Mouse (Mus musculus) heart, postnatal 14 days (tissue): Measurements from ENCODE around the gene Ccdc170. TPM values are rescaled to one million over a fixed set of nuclear protein-coding genes. Genes with fewer than 3 reads are reported as not detected.

Source experiments
- DNase-seq, 2 experiments: peaks; one replicate each; pipeline ENCODE4 v3.0.0; 2021 to 2022
- intact Hi-C: fragments of 180-260 bp; cut with DNase I; formaldehyde crosslinking; loops from one replicate; pipeline ENCODE4 v1.15.1; 2025
- total RNA-seq, 2 experiments: library from RNA; stranded (reverse); gene quantifications; 2 replicates each; pipeline ENCODE4 v1.2.3; 2021

Gene Ccdc170
- total RNA-seq, 2 experiments from 2014 or later: 0.20 to 0.96 TPM

- no peak for DNase-seq
- intact Hi-C loops: no loop called here
These were observed 37.3 kb downstream of the Ccdc170 start for GRCm38 (mm10) chr10:4519645-4520044.

GRCm38 (mm10) chr10:4520394-4521102 lies 38.2 kb downstream of the Ccdc170 start:
- no peak for DNase-seq
- intact Hi-C loops: no loop called here

- intact Hi-C loops: no loop called here
- no peak for DNase-seq
These were observed 39.8 kb downstream of the Ccdc170 start for GRCm38 (mm10) chr10:4522116-4522515.

- intact Hi-C loops: no loop called here
- no peak for DNase-seq
These were observed 40.8 kb downstream of the Ccdc170 start for GRCm38 (mm10) chr10:4523078-4523477.

GRCm38 (mm10) chr10:4528043-4528442 lies 45.7 kb downstream of the Ccdc170 start:
- intact Hi-C loops: no loop called here
- DNase-seq: no peak

- no peak for DNase-seq
- intact Hi-C loops: no loop called here
These were observed 48.4 kb downstream of the Ccdc170 start for GRCm38 (mm10) chr10:4530638-4531235.

- no peak for DNase-seq
- intact Hi-C loops: no loop called here
These were observed 49.6 kb downstream of the Ccdc170 start for GRCm38 (mm10) chr10:4531933-4532332.

GRCm38 (mm10) chr10:4532731-4533130 lies 50.4 kb downstream of the Ccdc170 start:
- no peak for DNase-seq
- intact Hi-C loops: no loop called here

- peak; percentile 10 to 33 for DNase-seq
- intact Hi-C loops: no loop called here
These were observed 51.6 kb downstream of the Ccdc170 start for GRCm38 (mm10) chr10:4533873-4534272.

GRCm38 (mm10) chr10:4545550-4545949 lies 63.2 kb downstream of the Ccdc170 start:
- intact Hi-C loops: no loop called here
- DNase-seq: no peak

GRCm38 (mm10) chr10:4553442-4554119 lies 71.3 kb downstream of the Ccdc170 start:
- intact Hi-C loops: no loop called here
- peak; percentile 5 to 11 for DNase-seq

- DNase-seq: no peak
- intact Hi-C loops: no loop called here
These were observed 74.6 kb downstream of the Ccdc170 start for GRCm38 (mm10) chr10:4556842-4557377.

GRCm38 (mm10) chr10:4559132-4559531 lies 76.8 kb downstream of the Ccdc170 start:
- DNase-seq: no peak
- intact Hi-C loops: no loop called here

GRCm38 (mm10) chr10:4565148-4565547 lies 82.8 kb downstream of the Ccdc170 start:
- DNase-seq: no peak
- intact Hi-C loops: no loop called here

GRCm38 (mm10) chr10:4570778-4571177 lies 88.5 kb downstream of the Ccdc170 start:
- intact Hi-C loops: no loop called here
- no peak for DNase-seq

GRCm38 (mm10) chr10:4571304-4571703 lies 89.0 kb downstream of the Ccdc170 start:
- DNase-seq: no peak
- intact Hi-C loops: no loop called here

GRCm38 (mm10) chr10:4581905-4582304 lies 99.6 kb downstream of the Ccdc170 start:
- DNase-seq: no peak
- intact Hi-C loops: no loop called here

- no peak for DNase-seq
- intact Hi-C loops: no loop called here
These were observed 104.4 kb downstream of the Ccdc170 start for GRCm38 (mm10) chr10:4586691-4587090.

- intact Hi-C loops: no loop called here
These were observed 107.3 kb downstream of the Ccdc170 start for GRCm38 (mm10) chr10:4589576-4589975.

GRCm38 (mm10) chr10:4590956-4591355 lies 108.7 kb downstream of the Ccdc170 start:
- no peak for DNase-seq
- intact Hi-C loops: loop anchor here (10.0 kb wide), 1 partner anchor 574 kb away; no protein-coding TSS in a partner anchor

More at GRCm38 (mm10) chr10:4589576-4589975, 107.3 kb downstream of the Ccdc170 start:
- no peak for DNase-seq

GRCm38 (mm10) chr10:4593828-4594227 lies 111.5 kb downstream of the Ccdc170 start:
- DNase-seq: no peak
- intact Hi-C loops: loop anchor here (10.0 kb wide), 1 partner anchor 571 kb away; no protein-coding TSS in a partner anchor
